Mouse (Mus musculus) T-cell, adult 66 days (primary cell): ENCODE data around the gene Lrfn2. TPM values are rescaled to one million over a fixed set of nuclear protein-coding genes. Genes with fewer than 3 reads are reported as not detected.

Source experiments
- total RNA-seq, 2 experiments: library from RNA; stranded (reverse); gene quantifications; 3 replicates in 1 of 2; 4 replicates in 1 of 2; pipeline ENCODE4 v1.2.4; 2023

The Lrfn2 gene
- total RNA-seq, result not detected

GRCm38 (mm10) chr17:48931621-48932405, at the start of gene Lrfn2:
Lrfn2 (plus strand) TSS chr17:48932379.

